Mouse (Mus musculus) intestine, postnatal 0 days (tissue): Measurements from ENCODE around the gene Soat2. TPM values are rescaled to one million over a fixed set of nuclear protein-coding genes. Genes with fewer than 3 reads are reported as not detected.
A peak's percentile ranks its signal among the peaks of the same experiment; 100 is the strongest.

ENCODE experiments used
- ATAC-seq: fragments of 200-750 bp; cut with Nextera tagmentation; 2 replicates; pipeline ENCODE4 v1.8.0; 2017; ENCODE audit warnings: mild to moderate bottlenecking, moderate TSS enrichment, moderate library complexity
- H3K27ac ChIP-seq: fragments of 300-500 bp; sonication (generic); 2 replicates; pipeline ENCODE4 v1.5.1; 2014; ENCODE audit warnings: mild to moderate bottlenecking, low read depth, low read length, moderate library complexity
- H3K27me3 ChIP-seq: fragments of 300-500 bp; sonication (generic); replicated peaks from 2 replicates; pipeline ENCODE4 v1.6.1; 2014; ENCODE audit warnings: low read length, mixed read lengths; ENCODE audit not compliant: control insufficient read depth, insufficient read depth
- H3K36me3 ChIP-seq: fragments of 300-500 bp; sonication (generic); 2 replicates; pipeline ENCODE4 v1.6.1; 2014; ENCODE audit warnings: mild to moderate bottlenecking, moderate library complexity; ENCODE audit not compliant: control insufficient read depth, insufficient read depth
- H3K4me1 ChIP-seq: fragments of 300-500 bp; sonication (generic); replicated peaks from 2 replicates; pipeline ENCODE4 v1.6.1; 2014; ENCODE audit warnings: antibody characterized with exemption, low read length, mixed read lengths; ENCODE audit not compliant: control insufficient read depth, insufficient read depth
- H3K4me2 ChIP-seq: fragments of 300-500 bp; sonication (generic); replicated peaks from 2 replicates; pipeline ENCODE4 v1.6.1; 2014; ENCODE audit warnings: low read depth, mild to moderate bottlenecking, moderate library complexity
- H3K4me3 ChIP-seq: fragments of 300-500 bp; sonication (generic); 2 replicates; pipeline ENCODE4 v1.5.1; 2014; ENCODE audit warnings: low read depth, low read length
- H3K9ac ChIP-seq: fragments of 300-500 bp; sonication (generic); 2 replicates; pipeline ENCODE4 v1.6.1; 2014; ENCODE audit warnings: mild to moderate bottlenecking, low read depth, low read length
- H3K9me3 ChIP-seq: fragments of 300-500 bp; sonication (generic); 2 replicates; pipeline ENCODE4 v1.6.1; 2016; ENCODE audit warnings: mixed run types; ENCODE audit not compliant: control insufficient read depth
- CTCF ChIP-seq: sonication (generic); IDR thresholded peaks from 2 replicates; pipeline ENCODE4 v1.5.1; 2016; ENCODE audit warnings: low read depth, mild to moderate bottlenecking, control low read depth, antibody characterized with exemption, moderate library complexity
- WGBS: fragments of 180-500 bp; shearing (Covaris S2); extraction: QIAGEN DNeasy Blood & Tissue Kit; methylation state at CpG from one replicate; pipeline ENCODE4 v1.1.7; 2014; 5-methylcytosine and 5-hydroxymethylcytosine counted together
- polyA plus RNA-seq: library from polyadenylated mRNA; unstranded; fragments of >200 nt; fragmentation: Nextera tagmentation; extraction: Ambion mirVana; gene quantifications from 2 replicates; pipeline ENCODE4 v1.2.1, GENCODE M21; 2015

Gene Soat2
- polyA plus RNA-seq, 1 experiment from 2014 or later: 52.7 TPM

- H3K27me3 ChIP-seq: no peaks in the 10 kb centered on the region
- no peak overlapping the region for H3K9ac ChIP-seq
- no peaks in the 10 kb centered on the region for H3K9me3 ChIP-seq
- H3K4me2 ChIP-seq: no peak overlapping the region
- no peak for TF ChIP-seq CTCF
- 46% methylated on average over 6 of the region's 6 CpGs for WGBS
- H3K27ac ChIP-seq: no peak overlapping the region
- H3K4me3 ChIP-seq: no peak overlapping the region
- ATAC-seq: no peak
- no peaks in the 10 kb centered on the region for H3K4me1 ChIP-seq
- H3K36me3 ChIP-seq: peaks cover 1% of the 10 kb centered on the region; the same call in 1 of the 2 replicates
These were observed 15.3 kb downstream of the Soat2 start for GRCm38 (mm10) chr15:102165468-102166100.

- Histone ChIP-seq H3K9ac (no peak overlapping the region), H3K27ac (no peak overlapping the region), H3K4me3 (no peak overlapping the region), H3K4me1 (no peaks in the 10 kb centered on the region), H3K9me3 (no peaks in the 10 kb centered on the region), H3K36me3 (no peaks in the 10 kb centered on the region; the same call in 1 of the 2 replicates), H3K4me2 (no peak overlapping the region), H3K27me3 (no peaks in the 10 kb centered on the region)
- ATAC-seq: peak; percentile 25; the same call in 1 of the 2 replicates
- WGBS: 54% methylated on average over 6 of the region's 6 CpGs
- TF ChIP-seq CTCF: no peak
These were observed 17.3 kb downstream of the Soat2 start for GRCm38 (mm10) chr15:102167620-102168021.

- Histone ChIP-seq H3K27ac (no peak overlapping the region), H3K4me1 (no peaks in the 10 kb centered on the region), H3K27me3 (no peaks in the 10 kb centered on the region), H3K4me3 (no peak overlapping the region), H3K9me3 (no peaks in the 10 kb centered on the region), H3K9ac (no peak overlapping the region), H3K36me3 (no peaks in the 10 kb centered on the region), H3K4me2 (no peak overlapping the region)
- WGBS: 59% methylated on average over 2 of the region's 2 CpGs
- TF ChIP-seq CTCF: no peak
- no peak for ATAC-seq
These were observed 18.7 kb downstream of the Soat2 start for GRCm38 (mm10) chr15:102169064-102169463.

GRCm38 (mm10) chr15:102173581-102173980 is 23.3 kb downstream of the Soat2 start:
- H3K4me3 ChIP-seq: no peak overlapping the region
- no peak for TF ChIP-seq CTCF
- no peak overlapping the region for H3K4me2 ChIP-seq
- no peak overlapping the region for H3K27ac ChIP-seq
- no peaks in the 10 kb centered on the region for H3K9me3 ChIP-seq
- H3K9ac ChIP-seq: no peak overlapping the region
- H3K36me3 ChIP-seq: peaks cover 5% of the 10 kb centered on the region; the same call in 1 of the 2 replicates
- H3K27me3 ChIP-seq: no peaks in the 10 kb centered on the region
- no peaks in the 10 kb centered on the region for H3K4me1 ChIP-seq
- ATAC-seq: peak; percentile 46; the same call in 1 of the 2 replicates
- 46% methylated on average over 3 of the region's 3 CpGs for WGBS

- no peaks in the 10 kb centered on the region for H3K9me3 ChIP-seq
- no peak for ATAC-seq
- 89% methylated on average over 16 of the region's 16 CpGs for WGBS
- H3K4me2 ChIP-seq: no peak overlapping the region
- no peak for TF ChIP-seq CTCF
- peaks cover 5% of the 10 kb centered on the region; the same call in 1 of the 2 replicates for H3K36me3 ChIP-seq
- no peak overlapping the region for H3K27ac ChIP-seq
- H3K4me3 ChIP-seq: no peak overlapping the region
- no peak overlapping the region for H3K9ac ChIP-seq
- H3K4me1 ChIP-seq: no peaks in the 10 kb centered on the region
- H3K27me3 ChIP-seq: no peaks in the 10 kb centered on the region
These were observed 25.5 kb downstream of the Soat2 start for GRCm38 (mm10) chr15:102175736-102176319.

GRCm38 (mm10) chr15:102176571-102177316 is 26.4 kb downstream of the Soat2 start:
- ATAC-seq: no peak
- Histone ChIP-seq H3K9ac (no peak overlapping the region), H3K4me1 (no peaks in the 10 kb centered on the region), H3K36me3 (peaks cover 5% of the 10 kb centered on the region; the same call in 1 of the 2 replicates), H3K4me3 (no peak overlapping the region), H3K4me2 (no peak overlapping the region), H3K27me3 (no peaks in the 10 kb centered on the region), H3K27ac (no peak overlapping the region), H3K9me3 (no peaks in the 10 kb centered on the region)
- 51% methylated on average over 7 of the region's 7 CpGs for WGBS
- TF ChIP-seq CTCF: no peak
